Mouse (Mus musculus) limb, embryonic 10.5 days (tissue): Measurements from ENCODE around the gene Trpm3. TPM values are rescaled to one million over a fixed set of nuclear protein-coding genes. Genes with fewer than 3 reads are reported as not detected.

Experiments used
- DNase-seq: peaks from one replicate; pipeline ENCODE4 v3.0.0-alpha.2; 2017; ENCODE audit warnings: low spot score
- H3K27ac ChIP-seq: fragments of 300-500 bp; sonication (generic); 2 replicates; pipeline ENCODE4 v1.5.1; 2016; ENCODE audit warnings: mild to moderate bottlenecking
- H3K27me3 ChIP-seq: fragments of 300-500 bp; sonication (generic); 2 replicates; pipeline ENCODE4 v1.6.1; 2016; ENCODE audit warnings: low read depth, mild to moderate bottlenecking; ENCODE audit not compliant: poor library complexity, severe bottlenecking
- H3K36me3 ChIP-seq: fragments of 300-500 bp; sonication (generic); 2 replicates; pipeline ENCODE4 v1.6.1; 2016; ENCODE audit warnings: mild to moderate bottlenecking, moderate library complexity
- H3K4me1 ChIP-seq: fragments of 300-500 bp; sonication (generic); 2 replicates; pipeline ENCODE4 v1.6.1; 2016
- H3K4me3 ChIP-seq: fragments of 300-500 bp; sonication (generic); 2 replicates; pipeline ENCODE4 v1.5.1; 2016; ENCODE audit warnings: mild to moderate bottlenecking, moderate library complexity
- H3K9me3 ChIP-seq: fragments of 300-500 bp; sonication (generic); replicated peaks from 2 replicates; pipeline ENCODE4 v1.6.1; 2016; ENCODE audit warnings: mild to moderate bottlenecking
- WGBS: fragments of 180-500 bp; shearing (Covaris S2); methylation state at CpG from one replicate; pipeline ENCODE4 v1.1.7; 2016; 5-methylcytosine and 5-hydroxymethylcytosine counted together
- polyA plus RNA-seq: library from polyadenylated mRNA; unstranded; fragments of >200 nt; fragmentation: Nextera tagmentation; extraction: Ambion mirVana; gene quantifications from 2 replicates; pipeline ENCODE4 v1.2.1, GENCODE M21; 2016

Gene Trpm3
- polyA plus RNA-seq, 1 experiment from 2014 or later, result 0.93 TPM

- Histone ChIP-seq H3K27ac (no peak overlapping the region), H3K4me3 (no peak overlapping the region), H3K4me1 (0 out of 2 replicates have a peak, but pooled peaks cover 3% of the 10 kb centered on the region), H3K9me3 (no peaks in the 10 kb centered on the region), H3K27me3 (no peaks in the 10 kb centered on the region), H3K36me3 (no peaks in the 10 kb centered on the region)
- DNase-seq, result no peak
- WGBS, result 65% methylated on average over 1 of the region's 1 CpGs
Observed at GRCm38 (mm10) chr19:22979191-22979590, 840.3 kb downstream of the Trpm3 start.

GRCm38 (mm10) chr19:22987914-22988313 is 849.1 kb downstream of the Trpm3 start:
- Histone ChIP-seq H3K4me1 (0 out of 2 replicates have a peak, but pooled peaks cover 7% of the 10 kb centered on the region), H3K4me3 (no peak overlapping the region), H3K27ac (no peak overlapping the region), H3K9me3 (no peaks in the 10 kb centered on the region), H3K27me3 (no peaks in the 10 kb centered on the region), H3K36me3 (no peaks in the 10 kb centered on the region)
- DNase-seq, result no peak
- WGBS, result 94% methylated on average over 12 of the region's 12 CpGs

- Histone ChIP-seq H3K4me1 (no peaks in the 10 kb centered on the region), H3K27ac (no peak overlapping the region), H3K4me3 (no peak overlapping the region), H3K27me3 (no peaks in the 10 kb centered on the region), H3K36me3 (no peaks in the 10 kb centered on the region), H3K9me3 (no peaks in the 10 kb centered on the region)
- no peak for DNase-seq
- 88% methylated on average over 4 of the region's 4 CpGs for WGBS
Observed at GRCm38 (mm10) chr19:22993946-22994345, 855.1 kb downstream of the Trpm3 start.

GRCm38 (mm10) chr19:22994531-22994930 is 855.7 kb downstream of the Trpm3 start:
- Histone ChIP-seq H3K27ac (no peak overlapping the region), H3K27me3 (no peaks in the 10 kb centered on the region), H3K4me3 (no peak overlapping the region), H3K4me1 (no peaks in the 10 kb centered on the region), H3K36me3 (no peaks in the 10 kb centered on the region), H3K9me3 (no peaks in the 10 kb centered on the region)
- whole genome bisulfite sequencing, result 94% methylated on average over 5 of the region's 5 CpGs
- DNase-seq, result no peak

- no peak for DNase-seq
- Histone ChIP-seq H3K9me3 (no peaks in the 10 kb centered on the region), H3K4me3 (no peak overlapping the region), H3K27ac (no peak overlapping the region), H3K27me3 (no peaks in the 10 kb centered on the region), H3K4me1 (no peaks in the 10 kb centered on the region), H3K36me3 (no peaks in the 10 kb centered on the region)
- WGBS, result 91% methylated on average over 1 of the region's 1 CpGs
Observed at GRCm38 (mm10) chr19:23000293-23000692, 861.4 kb downstream of the Trpm3 start.

GRCm38 (mm10) chr19:23003861-23004260 is 865.0 kb downstream of the Trpm3 start:
- Histone ChIP-seq H3K9me3 (no peaks in the 10 kb centered on the region), H3K4me1 (no peaks in the 10 kb centered on the region), H3K27ac (no peak overlapping the region), H3K27me3 (no peaks in the 10 kb centered on the region), H3K4me3 (no peak overlapping the region), H3K36me3 (no peaks in the 10 kb centered on the region)
- WGBS, result 43% methylated on average over 8 of the region's 8 CpGs
- no peak for DNase-seq

- H3K27me3 ChIP-seq, result no peaks in the 10 kb centered on the region
- no peaks in the 10 kb centered on the region for H3K36me3 ChIP-seq
- no peaks in the 10 kb centered on the region for H3K9me3 ChIP-seq
- WGBS, result 90% methylated on average over 7 of the region's 7 CpGs
- H3K4me1 ChIP-seq, result no peaks in the 10 kb centered on the region
- no peak for DNase-seq
- H3K4me3 ChIP-seq, result no peak overlapping the region
- H3K27ac ChIP-seq, result no peak overlapping the region
Observed at GRCm38 (mm10) chr19:23005851-23006250, 867.0 kb downstream of the Trpm3 start.

GRCm38 (mm10) chr19:23006517-23007273 is 867.8 kb downstream of the Trpm3 start:
- Histone ChIP-seq H3K4me3 (no peak overlapping the region), H3K9me3 (no peaks in the 10 kb centered on the region), H3K27ac (no peak overlapping the region), H3K27me3 (no peaks in the 10 kb centered on the region), H3K36me3 (no peaks in the 10 kb centered on the region), H3K4me1 (no peaks in the 10 kb centered on the region)
- WGBS, result 80% methylated on average over 11 of the region's 11 CpGs
- no peak for DNase-seq

GRCm38 (mm10) chr19:23013695-23014094 is 874.8 kb downstream of the Trpm3 start:
- no peaks in the 10 kb centered on the region for H3K36me3 ChIP-seq
- H3K27ac ChIP-seq, result no peak overlapping the region
- WGBS, result 69% methylated on average over 2 of the region's 2 CpGs
- no peak for DNase-seq
- no peak overlapping the region for H3K4me3 ChIP-seq
- H3K4me1 ChIP-seq, result no peaks in the 10 kb centered on the region
- no peaks in the 10 kb centered on the region for H3K9me3 ChIP-seq
- H3K27me3 ChIP-seq, result no peaks in the 10 kb centered on the region

GRCm38 (mm10) chr19:23015516-23015915 is 876.7 kb downstream of the Trpm3 start:
- Histone ChIP-seq H3K36me3 (no peaks in the 10 kb centered on the region), H3K4me1 (no peaks in the 10 kb centered on the region), H3K27me3 (no peaks in the 10 kb centered on the region), H3K9me3 (no peaks in the 10 kb centered on the region), H3K27ac (no peak overlapping the region), H3K4me3 (no peak overlapping the region)
- WGBS, result 57% methylated on average over 3 of the region's 3 CpGs
- no peak for DNase-seq

- no peak for DNase-seq
- no peak overlapping the region for H3K4me3 ChIP-seq
- WGBS, result 87% methylated on average over 2 of the region's 2 CpGs
- H3K9me3 ChIP-seq, result no peaks in the 10 kb centered on the region
- no peaks in the 10 kb centered on the region for H3K4me1 ChIP-seq
- no peak overlapping the region for H3K27ac ChIP-seq
- no peaks in the 10 kb centered on the region for H3K36me3 ChIP-seq
- no peaks in the 10 kb centered on the region for H3K27me3 ChIP-seq
Observed at GRCm38 (mm10) chr19:23018186-23018727, 879.4 kb downstream of the Trpm3 start.

- Histone ChIP-seq H3K4me1 (no peaks in the 10 kb centered on the region), H3K4me3 (no peak overlapping the region), H3K27ac (no peak overlapping the region), H3K27me3 (no peaks in the 10 kb centered on the region), H3K9me3 (no peaks in the 10 kb centered on the region), H3K36me3 (no peaks in the 10 kb centered on the region)
- 90% methylated on average over 6 of the region's 6 CpGs for WGBS
- DNase-seq, result no peak
Observed at GRCm38 (mm10) chr19:23022902-23023301, 884.1 kb downstream of the Trpm3 start.

GRCm38 (mm10) chr19:23023316-23023960 is 884.6 kb downstream of the Trpm3 start:
- Histone ChIP-seq H3K36me3 (no peaks in the 10 kb centered on the region), H3K9me3 (no peaks in the 10 kb centered on the region), H3K4me1 (no peaks in the 10 kb centered on the region), H3K27ac (no peak overlapping the region), H3K4me3 (no peak overlapping the region), H3K27me3 (no peaks in the 10 kb centered on the region)
- WGBS, result 92% methylated on average over 7 of the region's 7 CpGs
- DNase-seq, result no peak
